Mouse (Mus musculus) limb, embryonic 13.5 days (tissue): ENCODE measurements around the gene Ptges. TPM values are rescaled to one million over a fixed set of nuclear protein-coding genes. Genes with fewer than 3 reads are reported as not detected.
A peak's percentile ranks its signal among the peaks of the same experiment; 100 is the strongest.

Experiments used
- ATAC-seq: fragments of 200-750 bp; cut with Nextera tagmentation; 2 replicates; pipeline ENCODE4 v1.8.0; 2017; ENCODE audit warnings: low read depth, moderate number of reproducible peaks, moderate TSS enrichment; ENCODE audit not compliant: low FRiP score
- H3K27ac ChIP-seq: fragments of 300-500 bp; sonication (generic); 2 replicates; pipeline ENCODE4 v1.5.1; 2015; ENCODE audit warnings: inconsistent platforms, mild to moderate bottlenecking, moderate library complexity
- H3K27me3 ChIP-seq: fragments of 300-500 bp; sonication (generic); 2 replicates; pipeline ENCODE4 v1.6.1; 2015; ENCODE audit warnings: mild to moderate bottlenecking, inconsistent platforms
- H3K36me3 ChIP-seq: fragments of 300-500 bp; sonication (generic); 2 replicates; pipeline ENCODE4 v1.6.1; 2015; ENCODE audit warnings: inconsistent platforms, mild to moderate bottlenecking, moderate library complexity
- H3K4me1 ChIP-seq: fragments of 300-500 bp; sonication (generic); 2 replicates; pipeline ENCODE4 v1.6.1; 2015; ENCODE audit warnings: inconsistent platforms
- H3K4me2 ChIP-seq: fragments of 300-500 bp; sonication (generic); replicated peaks from 2 replicates; pipeline ENCODE4 v1.6.1; 2015; ENCODE audit warnings: inconsistent platforms, mild to moderate bottlenecking, moderate library complexity
- H3K4me3 ChIP-seq: fragments of 300-500 bp; sonication (generic); 2 replicates; pipeline ENCODE4 v1.5.1; 2015; ENCODE audit warnings: moderate library complexity, mild to moderate bottlenecking, inconsistent platforms
- H3K9ac ChIP-seq: fragments of 300-500 bp; sonication (generic); 2 replicates; pipeline ENCODE4 v1.6.1; 2015; ENCODE audit warnings: mild to moderate bottlenecking, inconsistent platforms
- H3K9me3 ChIP-seq: fragments of 300-500 bp; sonication (generic); 2 replicates; pipeline ENCODE4 v1.6.1; 2016; ENCODE audit warnings: inconsistent platforms
- WGBS: fragments of 180-500 bp; shearing (Covaris S2); methylation state at CpG from one replicate; pipeline ENCODE4 v1.1.7; 2015; 5-methylcytosine and 5-hydroxymethylcytosine counted together
- polyA plus RNA-seq: library from polyadenylated mRNA; unstranded; fragments of >200 nt; fragmentation: Nextera tagmentation; extraction: Ambion mirVana; gene quantifications from 2 replicates; pipeline ENCODE4 v1.2.1, GENCODE M21; 2015

The Ptges gene
- 14.1 and 16.4 TPM in 2 replicates for polyA plus RNA-seq

GRCm38 (mm10) chr2:30929483-30930045 lies at the start of gene Ptges:
Ptges (minus strand) TSS chr2:30929863.
- peak within 1 kb of the TSS; percentile 59 for H3K9ac ChIP-seq
- 5% methylated on average over 23 of the region's 23 CpGs for WGBS
- H3K4me3 ChIP-seq, result peak within 1 kb of the TSS; percentile 30
- no peaks in the 10 kb centered on the region for H3K9me3 ChIP-seq
- no peaks in the 10 kb centered on the region for H3K27me3 ChIP-seq
- H3K27ac ChIP-seq, result no peak within 1 kb of the TSS
- ATAC-seq, result no peak
- H3K4me2 ChIP-seq, result peak within 1 kb of the TSS; percentile 65
- H3K36me3 ChIP-seq, result no peaks in the 10 kb centered on the region
- peaks cover 27% of the 10 kb centered on the region for H3K4me1 ChIP-seq

- Histone ChIP-seq H3K9me3 (no peaks in the 10 kb centered on the region), H3K4me2 (peak within 1 kb of the TSS; percentile 96), H3K27me3 (no peaks in the 10 kb centered on the region), H3K4me1 (peaks cover 21% of the 10 kb centered on the region), H3K9ac (peak within 1 kb of the TSS; percentile 85), H3K36me3 (peaks cover 53% of the 10 kb centered on the region), H3K4me3 (peak within 1 kb of the TSS; percentile 98), H3K27ac (peak within 1 kb of the TSS; percentile 44)
- peak; percentile 93 for ATAC-seq
- 2% methylated on average over 59 of the region's 59 CpGs for WGBS
Observed at GRCm38 (mm10) chr2:30967352-30968327, 38.0 kb upstream of the Ptges start, which contains the start of gene Tor1a. Tor1a (minus strand) TSS chr2:30967933.

- Histone ChIP-seq H3K9me3 (no peaks in the 10 kb centered on the region), H3K36me3 (peaks cover 57% of the 10 kb centered on the region), H3K9ac (peak overlapping the region; percentile 85), H3K27ac (peak overlapping the region; percentile 44), H3K4me1 (peaks cover 21% of the 10 kb centered on the region), H3K4me2 (peak overlapping the region; percentile 96), H3K27me3 (no peaks in the 10 kb centered on the region), H3K4me3 (peak overlapping the region; percentile 98)
- WGBS, result 14% methylated on average over 16 of the region's 16 CpGs
- ATAC-seq, result no peak
Observed at GRCm38 (mm10) chr2:30966826-30967225, 37.2 kb upstream of the Ptges start.

GRCm38 (mm10) chr2:30965627-30966026 lies 36.0 kb upstream of the Ptges start:
- ATAC-seq, result no peak
- Histone ChIP-seq H3K4me1 (peaks cover 21% of the 10 kb centered on the region), H3K36me3 (peaks cover 61% of the 10 kb centered on the region), H3K27me3 (no peaks in the 10 kb centered on the region), H3K4me2 (peak overlapping the region; percentile 96; the same call in 1 of the 2 replicates), H3K9ac (no peak overlapping the region), H3K27ac (no peak overlapping the region), H3K9me3 (no peaks in the 10 kb centered on the region), H3K4me3 (no peak overlapping the region)
- WGBS, result 90% methylated on average over 8 of the region's 8 CpGs

GRCm38 (mm10) chr2:30962570-30963254 lies 33.0 kb upstream of the Ptges start:
- Histone ChIP-seq H3K36me3 (peaks cover 85% of the 10 kb centered on the region), H3K4me1 (peaks cover 21% of the 10 kb centered on the region), H3K27ac (no peak overlapping the region)

GRCm38 (mm10) chr2:30959856-30960255 lies 30.2 kb upstream of the Ptges start:
- Histone ChIP-seq H3K36me3 (peaks cover 99% of the 10 kb centered on the region), H3K27ac (no peak overlapping the region), H3K4me3 (no peak overlapping the region), H3K4me2 (no peak overlapping the region), H3K9ac (no peak overlapping the region), H3K4me1 (peaks cover 6% of the 10 kb centered on the region), H3K9me3 (no peaks in the 10 kb centered on the region), H3K27me3 (no peaks in the 10 kb centered on the region)
- whole genome bisulfite sequencing, result 46% methylated on average over 5 of the region's 5 CpGs
- no peak for ATAC-seq

More at GRCm38 (mm10) chr2:30962570-30963254, 33.0 kb upstream of the Ptges start:
- Histone ChIP-seq H3K9ac (no peak overlapping the region), H3K4me3 (no peak overlapping the region), H3K4me2 (no peak overlapping the region), H3K9me3 (no peaks in the 10 kb centered on the region), H3K27me3 (no peaks in the 10 kb centered on the region)
- 88% methylated on average over 11 of the region's 11 CpGs for WGBS
- ATAC-seq, result no peak

- Histone ChIP-seq H3K4me2 (no peak overlapping the region), H3K27me3 (no peaks in the 10 kb centered on the region), H3K9ac (no peak overlapping the region), H3K36me3 (peaks cover 88% of the 10 kb centered on the region), H3K4me1 (peaks cover 17% of the 10 kb centered on the region), H3K27ac (no peak overlapping the region), H3K4me3 (no peak overlapping the region), H3K9me3 (no peaks in the 10 kb centered on the region)
- 91% methylated on average over 14 of the region's 14 CpGs for WGBS
- ATAC-seq, result no peak
Observed at GRCm38 (mm10) chr2:30958726-30959125, 29.1 kb upstream of the Ptges start.

- no peaks in the 10 kb centered on the region for H3K9me3 ChIP-seq
- H3K9ac ChIP-seq, result no peak overlapping the region
- H3K4me3 ChIP-seq, result no peak overlapping the region
- H3K27me3 ChIP-seq, result no peaks in the 10 kb centered on the region
- WGBS, result 86% methylated on average over 4 of the region's 4 CpGs
- no peak overlapping the region for H3K4me2 ChIP-seq
- H3K36me3 ChIP-seq, result peaks cover 76% of the 10 kb centered on the region
- H3K27ac ChIP-seq, result no peak overlapping the region
- ATAC-seq, result no peak
- peaks cover 21% of the 10 kb centered on the region for H3K4me1 ChIP-seq
Observed at GRCm38 (mm10) chr2:30957511-30957910, 27.8 kb upstream of the Ptges start.

GRCm38 (mm10) chr2:30954797-30955196 lies 25.1 kb upstream of the Ptges start:
- peak overlapping the region; percentile 92 for H3K4me2 ChIP-seq
- peak overlapping the region; percentile 91 for H3K9ac ChIP-seq
- H3K27me3 ChIP-seq, result no peaks in the 10 kb centered on the region
- peak overlapping the region; percentile 80 for H3K4me3 ChIP-seq
- H3K9me3 ChIP-seq, result no peaks in the 10 kb centered on the region
- H3K4me1 ChIP-seq, result peaks cover 23% of the 10 kb centered on the region
- peaks cover 50% of the 10 kb centered on the region for H3K36me3 ChIP-seq
- H3K27ac ChIP-seq, result no peak overlapping the region
- WGBS, result 70% methylated on average over 6 of the region's 6 CpGs
- no peak for ATAC-seq

- peak within 1 kb of the TSS; percentile 80 for H3K4me3 ChIP-seq
- H3K4me1 ChIP-seq, result peaks cover 23% of the 10 kb centered on the region
- under 1% methylated on average over 60 of the region's 60 CpGs for WGBS
- peak; percentile 88 for ATAC-seq
- H3K9me3 ChIP-seq, result no peaks in the 10 kb centered on the region
- peak within 1 kb of the TSS; percentile 92 for H3K4me2 ChIP-seq
- H3K27ac ChIP-seq, result peak within 1 kb of the TSS; percentile 90
- H3K9ac ChIP-seq, result peak within 1 kb of the TSS; percentile 91
- peaks cover 31% of the 10 kb centered on the region for H3K36me3 ChIP-seq
- H3K27me3 ChIP-seq, result no peaks in the 10 kb centered on the region
Observed at GRCm38 (mm10) chr2:30952824-30953490, 23.3 kb upstream of the Ptges start, which contains the start of gene Tor1b. Tor1b (plus strand) TSS chr2:30952959.

- Histone ChIP-seq H3K27me3 (no peaks in the 10 kb centered on the region), H3K4me2 (peak overlapping the region; percentile 92), H3K36me3 (peaks cover 26% of the 10 kb centered on the region), H3K4me1 (peaks cover 23% of the 10 kb centered on the region), H3K9me3 (no peaks in the 10 kb centered on the region), H3K9ac (peak overlapping the region; percentile 91; the same call in 1 of the 2 replicates), H3K27ac (peak overlapping the region; percentile 90), H3K4me3 (peak overlapping the region; percentile 80)
- 0 out of 2 replicates have a peak, but pooled peaks have one; percentile 9 for ATAC-seq
- 22% methylated on average over 5 of the region's 5 CpGs for WGBS
Observed at GRCm38 (mm10) chr2:30952457-30952823, 22.8 kb upstream of the Ptges start.
